Mouse (Mus musculus) liver, embryonic 16.5 days (tissue): ENCODE measurements at regions not wholly inside any gene's neighbourhood (a gene's known extent, or its start where the extent isn't known, plus 50 kb on each side); places are given as distances from the start of the nearest gene placed in this dataset.

Source experiments
- ATAC-seq: fragments of 200-750 bp; cut with Nextera tagmentation; 2 replicates; pipeline ENCODE4 v1.8.0; 2017; ENCODE audit warnings: low read depth, mild to moderate bottlenecking, moderate number of reproducible peaks, moderate library complexity
- H3K27ac ChIP-seq: fragments of 300-500 bp; sonication (generic); 2 replicates; pipeline ENCODE4 v1.5.1; 2014; ENCODE audit warnings: mild to moderate bottlenecking, low read length
- H3K27me3 ChIP-seq: fragments of 300-500 bp; sonication (generic); 2 replicates; pipeline ENCODE4 v1.6.1; 2014; ENCODE audit warnings: low read depth, low read length, mixed read lengths; ENCODE audit not compliant: control insufficient read depth, insufficient read depth
- H3K36me3 ChIP-seq: fragments of 300-500 bp; sonication (generic); 2 replicates; pipeline ENCODE4 v1.6.1; 2014; ENCODE audit warnings: mild to moderate bottlenecking; ENCODE audit not compliant: control insufficient read depth, insufficient read depth
- H3K4me1 ChIP-seq: fragments of 300-500 bp; sonication (generic); 2 replicates; pipeline ENCODE4 v1.6.1; 2014; ENCODE audit warnings: low read depth, low read length, mixed read lengths; ENCODE audit not compliant: control insufficient read depth
- H3K4me2 ChIP-seq: fragments of 300-500 bp; sonication (generic); 2 replicates; pipeline ENCODE4 v1.6.1; 2014; ENCODE audit warnings: low read depth, low read length, mixed read lengths
- H3K4me3 ChIP-seq: fragments of 300-500 bp; sonication (generic); 2 replicates; pipeline ENCODE4 v1.5.1; 2014; ENCODE audit warnings: low read depth, mild to moderate bottlenecking, low read length
- H3K9ac ChIP-seq: fragments of 300-500 bp; sonication (generic); 2 replicates; pipeline ENCODE4 v1.6.1; 2014; ENCODE audit warnings: low read depth, low read length
- H3K9me3 ChIP-seq: fragments of 300-500 bp; sonication (generic); replicated peaks from 2 replicates; pipeline ENCODE4 v1.6.1; 2016; ENCODE audit warnings: low read length; ENCODE audit not compliant: control insufficient read depth
- WGBS: fragments of 180-500 bp; shearing (Covaris S2); extraction: QIAGEN DNeasy Blood & Tissue Kit; methylation state at CpG from one replicate; pipeline ENCODE4 v1.1.7; 2014; ENCODE audit not compliant: insufficient replicate concordance; 5-methylcytosine and 5-hydroxymethylcytosine counted together

DNA sequence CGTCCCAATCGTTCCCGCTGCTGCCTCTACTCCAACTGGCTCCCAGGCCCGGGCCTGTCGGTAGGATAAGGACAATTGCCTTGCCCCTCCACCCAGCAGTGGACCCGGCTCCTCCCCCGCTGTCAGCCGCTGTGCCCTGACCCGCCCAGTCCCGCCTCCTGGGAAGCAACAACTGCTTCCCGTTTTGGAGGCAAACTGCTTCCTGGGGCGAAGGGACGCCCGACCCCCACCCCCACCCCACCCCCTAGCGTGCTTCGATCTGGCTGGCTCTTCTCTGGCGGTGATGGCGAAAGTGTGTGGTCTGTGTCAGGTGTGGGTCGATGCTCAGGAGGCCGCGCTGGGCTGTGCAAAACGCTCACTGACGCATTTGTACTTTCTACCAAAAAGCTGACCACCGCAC is 164.9 kb downstream of the Tm4sf1 start:
- Histone ChIP-seq H3K9me3 (no peaks in the 10 kb centered on the region), H3K36me3 (no peaks in the 10 kb centered on the region), H3K4me2 (peak overlapping the region; percentile 46), H3K4me3 (peak overlapping the region; percentile 21; the same call in 1 of the 2 replicates), H3K27me3 (no peaks in the 10 kb centered on the region), H3K9ac (no peak overlapping the region), H3K4me1 (no peaks in the 10 kb centered on the region), H3K27ac (no peak overlapping the region)
- ATAC-seq: no peak; the same call in 1 of the 2 replicates
- WGBS: 19% methylated on average over 24 of the region's 24 CpGs

DNA sequence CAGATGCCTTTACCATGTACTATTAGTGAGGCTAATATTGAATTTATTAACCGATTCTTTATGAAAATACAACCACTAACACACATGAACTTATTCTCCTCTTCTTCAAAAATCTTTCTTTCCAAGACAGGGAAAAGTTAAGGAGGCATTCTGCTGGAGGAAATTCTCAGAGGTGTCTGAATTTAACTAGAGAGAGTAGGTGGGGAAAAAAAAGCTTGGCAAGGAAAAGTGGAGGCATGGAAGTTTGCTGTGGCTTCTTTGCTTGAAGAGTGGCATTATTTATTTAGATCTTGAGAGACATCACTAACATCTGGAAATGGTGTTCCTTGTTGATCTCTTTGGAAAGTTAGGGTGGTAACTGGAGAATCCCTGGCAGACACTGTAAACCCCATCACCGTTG is 173.2 kb downstream of the Tm4sf1 start:
- H3K4me1 ChIP-seq: no peaks in the 10 kb centered on the region
- no peak overlapping the region for H3K9ac ChIP-seq
- no peaks in the 10 kb centered on the region for H3K9me3 ChIP-seq
- no peak for ATAC-seq
- 44% methylated on average over 2 of the region's 2 CpGs for WGBS
- H3K36me3 ChIP-seq: no peaks in the 10 kb centered on the region
- H3K27me3 ChIP-seq: no peaks in the 10 kb centered on the region
- no peak overlapping the region for H3K4me3 ChIP-seq
- no peak overlapping the region for H3K4me2 ChIP-seq
- no peak overlapping the region for H3K27ac ChIP-seq

DNA sequence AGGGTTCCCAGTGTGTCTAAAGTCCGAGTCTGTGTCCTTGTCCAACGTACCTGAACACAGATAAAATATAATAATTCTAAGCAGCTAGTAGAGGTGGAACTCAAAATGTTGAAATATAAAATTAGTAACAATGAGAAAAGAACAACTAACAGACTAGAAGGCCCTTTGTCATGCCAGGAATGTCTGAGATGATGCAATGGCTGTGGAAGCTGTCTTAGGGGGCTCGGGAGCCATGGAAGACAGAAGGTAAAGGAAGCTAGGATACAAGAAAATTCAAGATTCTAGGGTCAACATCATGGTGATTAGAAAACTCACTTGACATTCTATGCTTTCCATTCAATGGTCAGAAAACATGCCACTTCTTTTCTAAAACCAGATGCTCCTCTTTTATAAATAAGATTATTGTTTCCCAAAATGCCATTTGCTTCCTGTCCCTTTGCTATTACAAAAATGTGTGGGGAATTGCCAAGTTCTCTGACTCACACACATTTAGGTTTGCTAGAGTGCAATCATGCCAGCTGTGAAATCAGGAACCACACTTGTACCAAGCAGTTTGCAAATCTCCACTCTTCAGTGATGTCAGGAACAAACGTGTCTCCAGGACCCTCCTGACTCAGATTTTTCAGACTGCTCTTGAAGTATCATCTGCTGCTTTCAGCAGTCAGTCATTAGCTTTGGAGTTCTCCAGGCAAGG is 175.8 kb downstream of the Tm4sf1 start:
- ATAC-seq: no peak
- Histone ChIP-seq H3K9ac (no peak overlapping the region), H3K36me3 (no peaks in the 10 kb centered on the region), H3K9me3 (no peaks in the 10 kb centered on the region), H3K27ac (no peak overlapping the region), H3K4me3 (no peak overlapping the region), H3K27me3 (no peaks in the 10 kb centered on the region), H3K4me1 (no peaks in the 10 kb centered on the region), H3K4me2 (no peak overlapping the region)
- whole genome bisulfite sequencing: 42% methylated on average over 4 of the region's 4 CpGs

DNA sequence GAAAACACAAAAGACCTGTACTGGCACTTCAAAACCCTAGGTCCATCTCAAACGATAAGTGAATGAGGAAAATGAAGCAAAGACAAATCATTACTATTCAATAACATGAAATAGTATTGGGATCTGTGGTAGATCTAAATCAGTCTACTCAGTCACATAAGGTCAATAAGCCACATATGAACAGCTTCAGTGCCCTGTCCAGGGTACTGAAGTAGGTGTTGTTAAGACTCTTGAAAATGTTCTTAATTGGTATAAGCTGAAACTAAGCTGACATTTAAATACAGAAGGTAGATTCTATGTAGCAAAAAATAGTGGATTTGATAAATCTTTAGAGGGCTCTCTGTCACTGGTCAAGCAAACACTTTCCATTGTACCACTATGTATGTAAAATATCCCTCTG is 183.8 kb downstream of the Tm4sf1 start:
- Histone ChIP-seq H3K4me2 (no peak overlapping the region), H3K9me3 (no peaks in the 10 kb centered on the region), H3K4me3 (no peak overlapping the region), H3K27me3 (no peaks in the 10 kb centered on the region), H3K27ac (no peak overlapping the region), H3K9ac (no peak overlapping the region), H3K4me1 (no peaks in the 10 kb centered on the region), H3K36me3 (no peaks in the 10 kb centered on the region)
- 78% methylated on average over 1 of the region's 1 CpGs for WGBS
- ATAC-seq: no peak

DNA sequence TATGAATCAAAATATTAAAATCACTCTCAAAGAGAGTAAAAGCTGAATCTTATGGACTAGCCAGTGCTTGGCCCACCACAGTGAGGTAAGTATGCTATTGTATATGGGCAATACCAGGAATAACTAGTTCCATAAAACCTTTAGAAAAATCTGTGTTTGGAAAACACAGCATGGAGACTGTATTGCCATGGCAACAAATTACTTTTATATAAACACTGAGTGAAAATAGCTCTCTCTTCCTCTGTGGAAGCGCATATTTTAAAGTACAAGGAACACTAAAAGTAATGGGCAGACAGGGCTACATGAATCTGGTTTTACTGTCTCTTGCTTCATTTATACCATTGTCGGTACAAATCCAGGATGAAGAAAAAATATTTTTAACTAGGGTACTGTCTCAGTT is 199.5 kb downstream of the Tm4sf1 start:
- no peak overlapping the region for H3K27ac ChIP-seq
- no peak overlapping the region for H3K4me2 ChIP-seq
- H3K9me3 ChIP-seq: no peaks in the 10 kb centered on the region
- H3K36me3 ChIP-seq: no peaks in the 10 kb centered on the region
- no peak for ATAC-seq
- no peaks in the 10 kb centered on the region for H3K4me1 ChIP-seq
- 63% methylated on average over 2 of the region's 2 CpGs for WGBS
- H3K4me3 ChIP-seq: no peak overlapping the region
- H3K9ac ChIP-seq: no peak overlapping the region
- H3K27me3 ChIP-seq: no peaks in the 10 kb centered on the region

DNA sequence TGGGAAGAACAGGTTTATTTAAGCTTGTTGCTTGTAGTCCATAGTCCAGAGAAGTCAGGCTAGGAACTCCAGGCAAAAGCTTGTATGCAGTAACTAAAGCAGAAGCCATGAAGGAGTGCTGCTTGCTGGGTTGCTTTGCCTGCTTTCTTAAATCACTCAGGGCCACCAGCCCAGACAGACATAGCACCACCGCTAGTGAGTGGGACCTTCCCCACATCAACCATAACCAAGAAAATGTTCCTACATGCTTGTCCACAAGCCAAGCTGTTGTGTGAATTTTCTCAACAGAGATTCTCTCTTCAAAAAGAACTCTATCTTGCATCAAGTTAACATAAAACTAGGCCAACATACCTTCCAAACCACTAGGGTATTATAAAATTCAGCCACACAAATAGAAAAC is 201.3 kb downstream of the Tm4sf1 start:
- no peak overlapping the region for H3K9ac ChIP-seq
- no peaks in the 10 kb centered on the region for H3K27me3 ChIP-seq
- H3K36me3 ChIP-seq: no peaks in the 10 kb centered on the region
- H3K4me3 ChIP-seq: no peak overlapping the region
- no peaks in the 10 kb centered on the region for H3K4me1 ChIP-seq
- H3K27ac ChIP-seq: no peak overlapping the region
- WGBS: 67% methylated on average over 1 of the region's 1 CpGs
- no peaks in the 10 kb centered on the region for H3K9me3 ChIP-seq
- no peak overlapping the region for H3K4me2 ChIP-seq
- ATAC-seq: no peak

DNA sequence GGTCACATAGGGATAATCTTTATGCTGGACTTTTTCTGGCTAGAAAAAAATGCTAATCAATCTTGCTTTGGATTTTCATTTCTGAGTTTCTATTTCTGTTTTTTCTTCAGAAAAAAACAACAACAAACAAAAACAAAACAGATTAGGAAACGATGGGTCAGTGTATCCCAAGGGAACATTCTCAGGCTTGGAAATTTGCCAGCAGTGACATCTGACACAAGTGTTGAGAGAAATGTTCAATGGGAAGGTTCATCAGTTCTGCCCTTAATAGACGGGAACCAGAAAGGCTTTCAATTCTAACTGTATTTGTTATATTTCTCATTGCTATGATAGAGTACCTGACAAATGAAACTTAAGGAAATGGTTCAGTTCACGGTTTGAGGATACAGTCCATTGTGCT is 206.9 kb downstream of the Tm4sf1 start:
- Histone ChIP-seq H3K27me3 (no peaks in the 10 kb centered on the region), H3K9me3 (no peaks in the 10 kb centered on the region), H3K27ac (no peak overlapping the region), H3K4me2 (no peak overlapping the region), H3K4me3 (no peak overlapping the region), H3K36me3 (no peaks in the 10 kb centered on the region), H3K4me1 (no peaks in the 10 kb centered on the region), H3K9ac (no peak overlapping the region)
- 50% methylated on average over 3 of the region's 3 CpGs for WGBS
- no peak for ATAC-seq

DNA sequence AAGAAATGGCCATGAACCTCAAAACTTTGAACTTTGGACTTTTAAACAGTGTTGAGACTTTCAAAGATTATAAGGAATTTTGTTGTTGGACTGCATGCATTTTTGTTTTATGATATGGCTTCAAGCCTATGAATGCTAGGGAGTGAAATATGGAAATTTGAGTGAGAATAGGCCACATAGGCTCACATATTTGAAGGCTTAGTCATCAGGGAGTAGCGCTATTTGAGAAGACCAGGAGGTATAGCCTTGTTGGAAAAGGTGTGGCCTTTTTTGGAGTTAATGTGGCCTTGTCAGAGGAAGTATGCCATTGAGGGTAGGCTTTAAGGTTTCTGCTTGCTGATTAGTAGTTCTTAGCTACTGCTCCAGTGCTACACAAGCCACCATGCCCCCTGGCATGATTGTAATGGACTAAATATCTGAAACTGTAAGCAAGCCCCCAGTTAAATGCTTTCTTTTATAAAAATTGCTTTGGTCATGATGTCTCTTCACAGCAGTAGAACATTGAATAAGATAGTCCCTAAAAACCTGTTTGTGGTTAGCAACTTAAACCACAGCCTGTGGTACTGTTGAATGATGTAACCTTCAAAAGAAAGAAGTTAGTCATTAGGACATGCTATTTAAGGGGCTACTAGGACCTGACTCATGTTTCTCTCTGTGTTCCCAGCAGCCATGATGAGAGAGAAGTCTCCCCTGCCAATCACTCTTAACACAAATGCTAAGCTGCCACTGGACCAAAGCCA is 208.4 kb downstream of the Tm4sf1 start:
- WGBS: 52% methylated on average over 1 of the region's 1 CpGs
- H3K36me3 ChIP-seq: no peaks in the 10 kb centered on the region
- no peak for ATAC-seq
- H3K27ac ChIP-seq: no peak overlapping the region
- no peaks in the 10 kb centered on the region for H3K4me1 ChIP-seq
- no peak overlapping the region for H3K4me2 ChIP-seq
- no peaks in the 10 kb centered on the region for H3K27me3 ChIP-seq
- H3K9me3 ChIP-seq: no peaks in the 10 kb centered on the region
- H3K9ac ChIP-seq: no peak overlapping the region
- no peak overlapping the region for H3K4me3 ChIP-seq

DNA sequence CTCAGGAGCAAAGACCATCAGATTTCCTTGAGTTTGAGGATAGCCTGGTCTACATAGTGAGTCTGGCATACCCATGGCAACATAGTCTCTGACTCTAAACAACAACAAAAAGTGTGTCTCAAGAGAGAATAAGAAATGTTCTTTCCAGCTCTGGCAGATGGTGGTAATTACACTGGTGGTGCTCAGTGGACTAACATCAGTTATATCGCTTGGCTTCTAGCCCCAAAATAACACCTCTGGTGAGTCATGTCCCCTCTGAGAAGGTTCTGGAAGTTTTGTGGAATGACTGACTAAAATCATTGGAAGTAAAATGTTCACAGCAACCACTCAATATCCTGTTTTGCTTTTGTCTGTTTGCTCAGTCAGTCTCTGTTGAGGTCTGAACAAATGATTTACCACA is 227.3 kb downstream of the Tm4sf1 start:
- Histone ChIP-seq H3K4me3 (no peak overlapping the region), H3K9ac (no peak overlapping the region), H3K36me3 (no peaks in the 10 kb centered on the region), H3K4me1 (no peaks in the 10 kb centered on the region), H3K27me3 (no peaks in the 10 kb centered on the region), H3K27ac (no peak overlapping the region), H3K9me3 (no peaks in the 10 kb centered on the region), H3K4me2 (no peak overlapping the region)
- ATAC-seq: no peak
- 70% methylated on average over 1 of the region's 1 CpGs for WGBS
